Mouse (Mus musculus): ENCODE measurements around the gene Spint2. TPM values are rescaled to one million over a fixed set of nuclear protein-coding genes. Genes with fewer than 3 reads are reported as not detected.

The Spint2 gene
- polyA plus RNA-seq, 1 experiment from 2014 or later, result 525 TPM

DNA sequence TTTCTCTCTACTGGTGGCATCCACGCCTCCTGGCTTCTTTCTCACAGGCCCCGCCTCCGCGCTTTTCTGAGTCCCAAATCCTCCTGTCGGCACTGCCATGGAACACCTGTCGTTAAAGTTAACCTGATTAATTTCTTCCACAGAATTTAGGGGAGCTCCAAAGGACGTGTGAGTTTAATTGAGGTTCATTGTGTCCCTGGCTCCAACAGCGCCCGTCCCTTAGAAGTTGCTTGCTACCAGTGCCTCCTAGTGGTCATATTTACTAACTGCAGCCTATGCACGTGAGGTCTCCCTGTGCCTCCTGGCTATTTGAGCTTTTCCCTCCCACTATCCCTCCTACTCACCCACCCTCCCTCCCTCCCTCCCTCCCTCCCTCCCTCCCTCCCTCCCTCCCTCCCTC lies 15.3 kb upstream of the Spint2 start:
- no peak for ATAC-seq (ENCODE audit: insufficient read depth, low FRiP score, low read depth)

DNA sequence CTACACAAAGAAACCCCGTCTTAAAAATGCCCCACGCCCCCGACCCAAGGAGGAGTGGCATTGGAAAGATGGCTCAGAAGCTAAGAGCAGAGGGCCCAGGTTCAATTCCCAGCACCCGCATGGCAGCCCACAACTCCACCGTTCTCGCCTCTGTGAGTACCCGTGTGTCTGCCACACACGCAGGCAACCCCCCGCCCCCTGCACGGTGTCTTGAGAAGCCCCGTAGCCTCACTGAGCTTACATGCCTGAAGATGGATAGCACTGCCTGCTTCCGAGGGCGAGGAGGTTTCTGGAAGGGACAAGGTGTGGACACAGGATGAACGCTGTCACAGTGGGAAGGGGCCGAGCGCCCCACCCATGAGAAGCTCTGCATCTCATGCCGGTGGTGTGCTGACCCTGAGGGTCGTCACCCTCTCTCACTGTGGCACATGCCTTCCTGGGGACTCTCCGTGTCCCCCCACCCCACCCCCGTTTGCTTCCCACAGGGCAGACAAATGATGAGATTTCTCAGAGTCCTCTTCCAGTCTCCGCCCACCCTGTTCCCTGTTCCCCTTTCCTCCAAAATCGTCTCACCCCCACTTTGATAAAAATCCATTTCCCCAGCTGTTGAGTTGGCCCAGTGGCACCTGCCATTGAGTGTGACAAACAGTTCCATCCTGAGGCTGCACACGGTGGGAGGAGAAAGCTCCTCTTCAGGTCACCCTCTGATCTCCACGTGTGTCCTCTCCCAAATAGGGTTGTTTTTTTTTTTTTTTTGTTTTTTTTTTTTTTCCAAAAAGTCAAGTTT lies 14.3 kb upstream of the Spint2 start:
- ATAC-seq (ENCODE audit: insufficient read depth, low FRiP score, low read depth), result no peak
- H3K9me3 ChIP-seq, result no peaks in the 10 kb centered on the region
- H3K4me3 ChIP-seq (replicated peaks), result no peak overlapping the region
- 72% methylated on average over 24 of the region's 24 CpGs for WGBS
- H3K27me3 ChIP-seq (replicated peaks), result no peaks in the 10 kb centered on the region
- H3K36me3 ChIP-seq, result no peaks in the 10 kb centered on the region
- no peak overlapping the region for H3K4me2 ChIP-seq
- no peak overlapping the region for H3K27ac ChIP-seq
- H3K9ac ChIP-seq, result no peak overlapping the region
- peaks cover 27% of the 10 kb centered on the region for H3K4me1 ChIP-seq

More for the DNA sequence above, 15.3 kb upstream of the Spint2 start:
- WGBS, result 7% methylated on average over 10 of the region's 10 CpGs
- Histone ChIP-seq H3K9ac (no peak overlapping the region), H3K27me3 (replicated peaks) (no peaks in the 10 kb centered on the region), H3K9me3 (no peaks in the 10 kb centered on the region), H3K4me3 (replicated peaks) (no peak overlapping the region), H3K4me1 (peaks cover 20% of the 10 kb centered on the region), H3K27ac (no peak overlapping the region), H3K4me2 (0 out of 2 replicates have a peak overlapping the region, but pooled peaks have one; percentile 25), H3K36me3 (no peaks in the 10 kb centered on the region)

DNA sequence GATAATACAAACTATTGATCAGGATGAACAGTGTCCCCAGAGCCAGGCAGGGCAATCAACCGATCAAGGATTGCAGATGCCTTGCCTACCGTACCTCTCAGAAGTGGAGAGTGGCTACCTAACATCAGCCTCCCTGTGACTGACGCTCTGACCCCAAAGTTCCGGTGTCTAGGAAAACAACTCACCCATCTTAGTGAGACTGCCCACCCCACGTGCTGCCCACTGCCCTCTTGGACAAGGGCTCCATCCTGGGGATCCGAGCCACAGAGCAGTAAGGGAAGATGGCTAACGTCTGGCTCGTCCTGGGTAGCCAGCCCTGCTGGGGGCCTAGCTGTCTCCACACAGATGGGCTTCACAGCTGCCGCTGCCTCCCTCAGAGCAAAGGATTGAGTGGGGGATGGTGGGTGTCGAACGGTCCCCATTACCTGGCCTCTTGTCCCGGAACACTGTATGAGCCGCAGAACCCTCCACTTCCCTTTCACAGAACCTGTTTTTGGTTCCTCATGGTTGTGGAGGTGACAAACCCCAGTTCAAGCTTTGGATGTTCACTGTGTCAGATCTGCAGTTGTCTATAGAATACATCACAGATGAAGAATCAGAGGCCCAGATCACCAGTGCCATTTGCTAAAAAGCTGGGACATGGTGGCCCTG lies 12.5 kb upstream of the Spint2 start:
- Histone ChIP-seq H3K9ac (no peak overlapping the region), H3K36me3 (no peaks in the 10 kb centered on the region), H3K4me3 (replicated peaks) (no peak overlapping the region), H3K27me3 (replicated peaks) (no peaks in the 10 kb centered on the region), H3K27ac (no peak overlapping the region), H3K9me3 (no peaks in the 10 kb centered on the region), H3K4me1 (peaks cover 41% of the 10 kb centered on the region), H3K4me2 (no peak overlapping the region)
- 70% methylated on average over 13 of the region's 13 CpGs for WGBS
- ATAC-seq (ENCODE audit: insufficient read depth, low FRiP score, low read depth), result no peak

DNA sequence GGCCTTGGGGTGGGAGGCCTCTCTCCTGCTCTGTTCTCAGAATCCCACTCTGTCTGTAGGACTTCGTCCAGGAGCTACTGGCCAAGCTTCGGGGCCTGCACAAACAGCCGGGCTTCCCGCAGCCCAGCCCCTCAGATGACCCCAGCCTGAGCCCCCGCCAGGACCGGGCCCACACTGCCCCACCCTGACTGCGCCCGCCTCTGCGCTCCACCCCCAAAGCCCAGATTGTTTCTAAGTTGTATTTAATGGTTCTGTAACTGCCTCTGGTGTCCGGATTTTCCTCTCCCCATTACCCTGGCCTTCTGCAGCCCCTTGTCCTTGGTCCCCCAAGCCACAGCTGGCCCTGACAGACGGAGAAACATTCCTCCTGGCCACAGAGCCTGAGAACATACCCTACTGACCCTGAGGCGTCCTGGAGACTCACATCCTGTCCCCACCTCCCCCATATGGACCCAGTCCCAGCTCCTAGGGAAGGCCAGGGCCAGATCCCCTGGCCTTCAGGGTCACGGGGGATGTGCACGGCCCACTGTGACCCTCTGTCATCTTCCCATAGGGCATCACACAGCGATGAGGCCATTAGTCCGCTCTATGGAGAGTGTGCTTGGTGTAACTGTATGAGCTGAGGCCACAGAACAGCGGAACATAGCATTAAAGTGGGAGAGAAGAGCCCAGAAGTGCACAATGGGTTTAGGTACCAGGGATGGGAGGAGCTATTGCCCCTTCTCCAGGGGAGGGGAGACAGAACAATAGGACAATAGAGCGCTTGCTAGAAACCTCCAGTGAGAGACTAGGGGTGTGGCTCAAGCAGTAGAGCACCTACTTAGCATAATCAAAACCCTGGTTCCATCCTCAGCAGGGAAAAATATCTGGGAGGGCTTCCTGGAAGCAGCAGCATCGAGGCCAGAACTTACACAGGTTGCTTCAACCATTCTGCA lies 11.7 kb upstream of the Spint2 start:
- no peak overlapping the region for H3K4me3 ChIP-seq (replicated peaks)
- H3K4me2 ChIP-seq, result peak overlapping the region; percentile 34
- no peaks in the 10 kb centered on the region for H3K9me3 ChIP-seq
- H3K36me3 ChIP-seq, result no peaks in the 10 kb centered on the region
- no peaks in the 10 kb centered on the region for H3K27me3 ChIP-seq (replicated peaks)
- no peak overlapping the region for H3K9ac ChIP-seq
- peaks cover 49% of the 10 kb centered on the region for H3K4me1 ChIP-seq
- peak; percentile 8; the same call in 1 of the 2 replicates for ATAC-seq (ENCODE audit: insufficient read depth, low FRiP score, low read depth)
- peak overlapping the region; percentile 77 for H3K27ac ChIP-seq
- 34% methylated on average over 19 of the region's 19 CpGs for WGBS

DNA sequence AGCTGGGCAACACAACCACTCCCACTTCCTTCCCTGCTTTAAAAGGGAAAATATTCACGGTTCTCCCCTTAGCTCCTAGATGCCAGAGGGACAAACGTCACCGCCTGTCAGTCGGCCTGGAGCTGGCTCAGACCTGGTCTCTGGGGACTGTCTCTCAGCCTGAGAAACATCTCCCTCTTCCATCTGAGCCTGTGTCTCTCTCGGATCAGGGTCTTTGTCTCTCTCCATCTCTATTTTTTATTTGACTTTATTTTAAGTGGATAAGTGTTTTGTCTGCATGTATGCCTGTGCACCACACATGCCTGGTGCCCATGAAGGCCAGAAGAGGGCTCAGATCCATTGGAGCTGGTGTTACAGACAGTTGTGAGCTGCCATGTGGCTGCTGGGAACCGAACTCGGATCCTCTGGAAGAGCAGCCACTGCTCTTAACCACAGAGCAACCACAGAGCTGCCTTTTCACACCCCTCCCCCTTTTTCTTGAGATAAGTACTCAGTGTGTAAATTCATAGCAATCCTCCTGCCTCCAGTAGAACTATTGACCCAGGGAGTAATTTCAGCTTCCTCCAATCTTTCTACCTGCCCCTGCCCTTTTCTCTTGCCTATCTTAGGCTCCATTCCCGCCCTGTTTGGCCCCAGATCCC lies 10.9 kb upstream of the Spint2 start:
- H3K4me2 ChIP-seq, result peak overlapping the region; percentile 34
- no peak overlapping the region for H3K9ac ChIP-seq
- peak overlapping the region; percentile 77 for H3K27ac ChIP-seq
- no peaks in the 10 kb centered on the region for H3K9me3 ChIP-seq
- ATAC-seq (ENCODE audit: insufficient read depth, low FRiP score, low read depth), result no peak
- no peaks in the 10 kb centered on the region for H3K27me3 ChIP-seq (replicated peaks)
- H3K4me1 ChIP-seq, result peaks cover 49% of the 10 kb centered on the region
- 25% methylated on average over 8 of the region's 8 CpGs for WGBS
- no peaks in the 10 kb centered on the region for H3K36me3 ChIP-seq
- 0 out of 2 replicates have a peak overlapping the region, but pooled peaks have one; percentile 1 for H3K4me3 ChIP-seq (replicated peaks)

DNA sequence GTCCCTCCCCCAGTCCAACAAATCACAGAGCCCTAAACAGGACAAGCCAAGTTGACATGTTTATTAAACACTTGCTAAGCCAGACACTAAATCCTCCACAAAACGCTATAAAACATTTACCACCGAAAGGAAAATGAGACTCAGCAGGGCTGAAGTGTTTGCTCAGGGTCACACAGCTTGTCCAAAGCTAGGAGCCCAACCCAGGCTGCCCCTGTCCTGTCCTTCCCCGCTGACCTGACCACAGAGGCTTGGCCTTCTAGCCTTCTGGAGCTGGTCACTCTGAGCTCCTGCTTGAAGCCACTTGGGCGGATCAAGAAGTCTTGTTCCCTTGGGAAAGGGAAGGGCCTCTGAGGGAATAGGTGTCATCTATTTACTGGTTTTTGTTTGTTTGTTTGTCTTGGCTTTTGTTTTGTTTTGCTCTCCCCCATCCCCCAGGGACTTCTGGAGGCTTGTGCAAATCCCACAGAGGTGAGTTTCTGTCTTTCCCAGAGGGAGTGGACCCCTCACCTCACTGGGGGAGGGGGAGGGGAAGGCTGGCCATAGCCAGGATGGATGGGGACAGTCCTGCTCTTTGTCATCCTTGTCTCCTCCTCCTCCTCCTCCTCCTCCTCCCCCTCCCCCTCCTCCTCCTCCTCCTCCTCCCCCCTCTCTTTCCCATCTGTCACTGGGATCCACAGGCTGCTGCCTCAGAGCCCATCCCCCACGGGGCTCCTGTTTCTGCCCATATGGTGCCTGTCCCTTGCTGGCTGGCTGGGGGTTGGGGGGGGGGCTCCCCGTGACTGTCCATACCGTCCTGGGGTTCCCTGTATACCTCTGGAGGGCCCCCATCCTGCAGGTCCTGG lies 10.1 kb upstream of the Spint2 start:
- peak overlapping the region; percentile 64 for H3K4me3 ChIP-seq (replicated peaks)
- no peaks in the 10 kb centered on the region for H3K9me3 ChIP-seq
- H3K27ac ChIP-seq, result peak overlapping the region; percentile 87
- H3K36me3 ChIP-seq, result no peaks in the 10 kb centered on the region
- H3K4me1 ChIP-seq, result peaks cover 49% of the 10 kb centered on the region
- H3K27me3 ChIP-seq (replicated peaks), result no peaks in the 10 kb centered on the region
- ATAC-seq (ENCODE audit: insufficient read depth, low FRiP score, low read depth), result no peak
- H3K4me2 ChIP-seq, result peak overlapping the region; percentile 94
- H3K9ac ChIP-seq, result no peak overlapping the region
- 20% methylated on average over 7 of the region's 7 CpGs for WGBS

DNA sequence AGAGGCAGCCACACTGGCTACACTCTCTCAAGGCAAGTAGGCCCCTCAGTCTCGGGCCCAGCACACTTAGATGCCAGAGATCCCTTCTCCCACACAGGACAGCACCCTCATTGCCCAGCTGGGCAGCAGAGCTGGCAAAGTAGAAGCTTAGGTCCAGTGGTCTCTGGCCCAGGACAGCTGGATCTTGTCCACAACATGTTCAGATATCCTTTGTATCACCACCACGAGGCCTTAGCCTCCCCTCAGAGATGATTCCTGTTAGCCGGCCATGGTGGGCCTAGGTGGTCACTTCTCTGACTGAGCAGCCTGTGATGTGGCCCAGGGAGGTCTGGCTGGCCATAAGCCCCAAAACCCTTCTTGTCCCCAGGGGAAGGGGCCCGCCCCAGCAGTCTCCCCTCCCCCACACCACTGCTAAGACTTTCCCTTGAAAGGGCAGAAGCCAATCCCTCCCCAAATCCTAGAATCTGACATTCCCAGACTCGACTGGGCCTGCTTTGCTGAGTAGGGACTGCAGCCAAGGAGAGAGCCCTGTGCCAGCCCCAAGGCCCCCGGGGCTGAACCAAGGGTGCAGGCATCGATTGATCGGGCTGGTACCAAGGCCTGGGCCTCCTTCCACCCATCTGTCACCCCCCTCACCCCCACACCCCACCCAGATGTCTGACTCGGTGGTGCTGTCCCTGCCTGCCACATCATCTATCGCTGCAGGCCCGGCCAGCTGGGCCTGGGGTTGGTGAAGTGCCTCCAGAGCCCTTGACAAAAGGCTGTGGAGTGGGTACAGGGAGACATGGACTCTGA lies 9.2 kb upstream of the Spint2 start:
- Histone ChIP-seq H3K4me1 (peaks cover 47% of the 10 kb centered on the region), H3K4me3 (replicated peaks) (peak overlapping the region; percentile 64), H3K4me2 (peak overlapping the region; percentile 94), H3K9me3 (no peaks in the 10 kb centered on the region), H3K36me3 (no peaks in the 10 kb centered on the region), H3K27me3 (replicated peaks) (no peaks in the 10 kb centered on the region), H3K9ac (no peak overlapping the region), H3K27ac (peak overlapping the region; percentile 87)
- 39% methylated on average over 11 of the region's 11 CpGs for WGBS
- no peak for ATAC-seq (ENCODE audit: insufficient read depth, low FRiP score, low read depth)

DNA sequence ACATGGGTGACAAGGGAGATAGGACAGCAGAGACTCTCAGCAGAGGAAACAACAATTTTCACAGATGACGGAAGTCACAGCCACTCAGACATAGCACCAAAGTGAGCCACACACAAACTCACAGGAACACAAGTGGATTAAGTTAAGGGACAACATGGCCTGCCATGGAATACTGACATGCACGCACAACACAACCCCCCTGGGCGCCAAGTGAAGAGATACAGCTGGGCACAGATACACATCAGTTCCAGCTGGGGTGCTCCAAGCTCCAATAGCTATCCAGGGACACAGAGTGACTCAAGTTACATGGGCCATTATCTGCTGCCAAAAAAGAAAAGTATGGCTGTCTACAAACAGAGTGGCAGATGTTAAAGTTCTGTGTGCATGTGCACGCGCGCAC lies 8.1 kb upstream of the Spint2 start:
- Histone ChIP-seq H3K4me1 (peaks cover 47% of the 10 kb centered on the region), H3K4me3 (replicated peaks) (peak overlapping the region; percentile 64), H3K36me3 (no peaks in the 10 kb centered on the region), H3K27me3 (replicated peaks) (no peaks in the 10 kb centered on the region), H3K27ac (peak overlapping the region; percentile 87), H3K4me2 (peak overlapping the region; percentile 94), H3K9ac (peak overlapping the region; percentile 61; the same call in 1 of the 2 replicates), H3K9me3 (no peaks in the 10 kb centered on the region)
- no peak for ATAC-seq (ENCODE audit: insufficient read depth, low FRiP score, low read depth)
- 66% methylated on average over 6 of the region's 6 CpGs for WGBS

DNA sequence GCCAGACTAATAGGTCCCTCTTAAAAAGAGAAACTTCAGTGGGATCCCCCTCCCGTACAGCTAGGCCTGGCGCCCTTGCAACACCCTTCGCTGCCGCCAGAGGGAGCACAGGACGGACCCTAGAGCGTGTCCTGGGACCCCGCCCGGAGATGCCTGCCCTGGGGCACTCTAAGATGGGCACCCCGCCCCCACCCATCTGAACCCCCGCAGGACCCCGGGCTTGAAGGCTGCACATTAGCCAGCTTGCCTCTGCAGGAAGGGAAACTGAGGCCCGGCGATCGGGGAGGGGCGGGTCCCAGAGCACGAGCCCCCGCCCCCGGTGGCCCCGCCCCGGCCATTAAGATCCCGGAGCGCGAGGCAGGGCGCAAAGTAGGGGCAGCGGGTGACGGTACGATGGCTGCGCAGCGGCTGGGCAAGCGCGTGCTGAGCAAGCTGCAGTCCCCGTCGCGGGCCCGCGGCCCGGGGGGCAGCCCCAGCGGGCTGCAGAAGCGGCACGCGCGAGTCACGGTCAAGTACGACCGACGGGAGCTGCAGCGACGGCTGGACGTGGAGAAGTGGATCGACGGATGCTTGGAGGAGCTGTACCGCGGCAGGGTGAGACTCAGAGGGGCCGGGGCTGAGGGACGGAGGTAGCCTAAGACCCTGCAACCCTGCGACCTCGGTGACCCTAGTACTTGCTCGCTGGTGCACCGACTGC lies 7.4 kb upstream of the Spint2 start, which contains the start of gene Ppp1r14a:
Gene Ppp1r14a (plus strand): TSS at position 367 of the 697 bp plus-strand sequence.
- 0 out of 2 replicates have a peak, but pooled peaks have one; percentile 15 for ATAC-seq (ENCODE audit: insufficient read depth, low FRiP score, low read depth)

More for the DNA sequence above, 7.4 kb upstream of the Spint2 start, which contains the start of gene Ppp1r14a:
- Histone ChIP-seq H3K36me3 (no peaks in the 10 kb centered on the region), H3K9me3 (no peaks in the 10 kb centered on the region), H3K4me3 (replicated peaks) (peak within 1 kb of the TSS; percentile 64), H3K27ac (peak within 1 kb of the TSS; percentile 87), H3K27me3 (replicated peaks) (no peaks in the 10 kb centered on the region), H3K4me1 (peaks cover 47% of the 10 kb centered on the region), H3K9ac (peak within 1 kb of the TSS; percentile 61), H3K4me2 (peak within 1 kb of the TSS; percentile 94)
- under 1% methylated on average over 59 of the region's 59 CpGs for WGBS

Measured in stomach, embryonic 15.5 days (tissue).